Mouse (Mus musculus): Measurements from ENCODE around the gene Nif3l1.

DNA sequence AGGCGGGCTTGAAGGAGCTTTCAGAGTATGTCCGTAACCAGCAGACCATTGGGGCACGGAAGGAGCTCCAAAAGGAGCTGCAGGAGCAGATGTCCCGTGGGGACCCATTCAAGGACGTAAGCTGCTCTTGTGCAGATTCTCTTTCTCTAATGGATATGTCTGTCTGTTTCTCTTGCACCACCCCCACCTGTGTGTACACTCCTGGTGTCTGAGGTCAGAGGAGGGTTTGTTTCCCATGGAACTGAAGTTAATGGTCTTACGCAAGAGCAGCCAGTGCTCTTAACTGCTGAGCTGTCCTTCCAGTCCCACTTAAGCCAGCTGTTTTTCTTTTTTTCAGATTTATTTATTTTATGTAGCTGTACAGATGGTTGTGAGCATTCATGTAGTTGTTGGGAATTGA is 43.6 kb upstream of the Nif3l1 start:
- TF ChIP-seq POLR2A (IDR thresholded peaks at IDR 0.05; ENCODE audit: low read depth, low read length) (no peak), CTCF (IDR thresholded peaks at IDR 0.05; ENCODE audit: borderline replicate concordance, insufficient read depth, low read length) (no peak)
